Mouse (Mus musculus) neural tube, embryonic 14.5 days (tissue): ENCODE results near the gene Hist1h2ak. TPM values are rescaled to one million over a fixed set of nuclear protein-coding genes. Genes with fewer than 3 reads are reported as not detected.
"Not testable (repeated sequence)": the region's sequence is repeated elsewhere in the genome, so short reads cannot be mapped to it uniquely, and the experiment has no call there.

Experiments used
- ATAC-seq: fragments of 200-750 bp; cut with Nextera tagmentation; 2 replicates; pipeline ENCODE4 v1.8.0; 2017; ENCODE audit warnings: low read depth, mild to moderate bottlenecking, moderate TSS enrichment, moderate library complexity
- H3K27ac ChIP-seq: fragments of 300-500 bp; sonication (generic); 2 replicates; pipeline ENCODE4 v1.5.1; 2014; ENCODE audit warnings: low read depth, mild to moderate bottlenecking, control low read depth, low read length, moderate library complexity, mixed read lengths
- H3K27me3 ChIP-seq: fragments of 300-500 bp; sonication (generic); 2 replicates; pipeline ENCODE4 v1.6.1; 2014; ENCODE audit warnings: low read length; ENCODE audit not compliant: control insufficient read depth, insufficient read depth
- H3K36me3 ChIP-seq: fragments of 300-500 bp; sonication (generic); 2 replicates; pipeline ENCODE4 v1.6.1; 2014; ENCODE audit warnings: low read length, mixed read lengths; ENCODE audit not compliant: control insufficient read depth, insufficient read depth
- H3K4me1 ChIP-seq: fragments of 300-500 bp; sonication (generic); 2 replicates; pipeline ENCODE4 v1.6.1; 2014; ENCODE audit warnings: low read length; ENCODE audit not compliant: control insufficient read depth, insufficient read depth
- H3K4me2 ChIP-seq: fragments of 300-500 bp; sonication (generic); 2 replicates; pipeline ENCODE4 v1.6.1; 2014; ENCODE audit warnings: mild to moderate bottlenecking, low read depth, low read length, control low read depth
- H3K4me3 ChIP-seq: fragments of 300-500 bp; sonication (generic); 2 replicates; pipeline ENCODE4 v1.5.1; 2014; ENCODE audit warnings: low read depth, low read length, control low read depth, mixed read lengths
- H3K9ac ChIP-seq: fragments of 300-500 bp; sonication (generic); replicated peaks from 2 replicates; pipeline ENCODE4 v1.6.1; 2014; ENCODE audit warnings: low read depth, mild to moderate bottlenecking, control low read depth, low read length, mixed read lengths
- H3K9me3 ChIP-seq: fragments of 300-500 bp; sonication (generic); 2 replicates; pipeline ENCODE4 v1.6.1; 2016; ENCODE audit warnings: low read length; ENCODE audit not compliant: control insufficient read depth
- WGBS: fragments of 180-500 bp; shearing (Covaris S2); extraction: QIAGEN DNeasy Blood & Tissue Kit; methylation state at CpG from one replicate; pipeline ENCODE4 v1.1.7; 2014; 5-methylcytosine and 5-hydroxymethylcytosine counted together
- polyA plus RNA-seq: library from polyadenylated mRNA; unstranded; fragments of >200 nt; fragmentation: Nextera tagmentation; extraction: Ambion mirVana; gene quantifications from 2 replicates; pipeline ENCODE4 v1.2.1, GENCODE M21; 2014

Hist1h2ak gene
- polyA plus RNA-seq, 1 experiment from 2014 or later, result 1.4 TPM

- H3K27ac ChIP-seq, result no peak overlapping the region
- peak overlapping the region; percentile 54; the same call in 1 of the 2 replicates for H3K4me2 ChIP-seq
- no peak overlapping the region for H3K9ac ChIP-seq
- 27% methylated on average over 5 of the region's 5 CpGs for WGBS
- no peak for ATAC-seq
- no peaks in the 10 kb centered on the region for H3K36me3 ChIP-seq
- H3K27me3 ChIP-seq, result no peaks in the 10 kb centered on the region
- no peak overlapping the region for H3K4me3 ChIP-seq
- no peaks in the 10 kb centered on the region for H3K9me3 ChIP-seq
- peaks cover 14% of the 10 kb centered on the region for H3K4me1 ChIP-seq
Measured at GRCm38 (mm10) chr13:21722993-21723836, 30.4 kb downstream of the Hist1h2ak start.

- Histone ChIP-seq H3K27me3 (no peaks in the 10 kb centered on the region), H3K4me3 (peak overlapping the region; percentile 37), H3K9me3 (no peaks in the 10 kb centered on the region), H3K27ac (peak overlapping the region; percentile 73; the same call in 1 of the 2 replicates), H3K36me3 (no peaks in the 10 kb centered on the region), H3K4me2 (peak overlapping the region; percentile 54), H3K9ac (peak overlapping the region; percentile 41; the same call in 1 of the 2 replicates), H3K4me1 (peaks cover 17% of the 10 kb centered on the region)
- 2% methylated on average over 9 of the region's 11 CpGs for WGBS
- peak; percentile 29 for ATAC-seq
Measured at GRCm38 (mm10) chr13:21722373-21722925, 31.2 kb downstream of the Hist1h2ak start.

- H3K9ac ChIP-seq, result peak within 1 kb of the TSS; percentile 41; the same call in 1 of the 2 replicates
- H3K4me3 ChIP-seq, result peak within 1 kb of the TSS; percentile 37
- ATAC-seq, result peak; percentile 97
- not testable (repeated sequence) for H3K36me3 ChIP-seq, H3K27me3 ChIP-seq, H3K9me3 ChIP-seq
- peak within 1 kb of the TSS; percentile 54 for H3K4me2 ChIP-seq
- H3K4me1 ChIP-seq, result peaks cover 17% of the 10 kb centered on the region
- H3K27ac ChIP-seq, result peak within 1 kb of the TSS; percentile 73
- WGBS, result under 1% methylated on average over 22 of the region's 37 CpGs
Measured at GRCm38 (mm10) chr13:21721757-21722372, 31.8 kb downstream of the Hist1h2ak start, which contains the start of gene Hist1h2bm. Hist1h2bm (plus strand) TSS chr13:21722044.

GRCm38 (mm10) chr13:21721107-21721756 lies 32.4 kb downstream of the Hist1h2ak start:
- peak overlapping the region; percentile 55 for H3K27ac ChIP-seq
- H3K4me1 ChIP-seq, result peaks cover 17% of the 10 kb centered on the region
- not testable (repeated sequence) for H3K36me3 ChIP-seq, H3K9me3 ChIP-seq, H3K27me3 ChIP-seq, H3K9ac ChIP-seq
- H3K4me2 ChIP-seq, result peak overlapping the region; percentile 54
- peak; percentile 7 for ATAC-seq
- WGBS, result under 1% methylated on average over 19 of the region's 44 CpGs
- peak overlapping the region; percentile 37 for H3K4me3 ChIP-seq

- Histone ChIP-seq H3K27me3 (no peaks in the 10 kb centered on the region), H3K4me3 (peak overlapping the region; percentile 30), H3K27ac (peak overlapping the region; percentile 16; the same call in 1 of the 2 replicates), H3K4me1 (peaks cover 24% of the 10 kb centered on the region), H3K4me2 (peak overlapping the region; percentile 76), H3K36me3 (no peaks in the 10 kb centered on the region), H3K9me3 (no peaks in the 10 kb centered on the region), H3K9ac (peak overlapping the region; percentile 41)
- 64% methylated on average over 4 of the region's 4 CpGs for WGBS
- ATAC-seq, result no peak
Measured at GRCm38 (mm10) chr13:21718381-21719080, 35.1 kb downstream of the Hist1h2ak start.

- under 1% methylated on average over 21 of the region's 56 CpGs for WGBS
- H3K9me3 ChIP-seq, H3K27me3 ChIP-seq, H3K36me3 ChIP-seq: not testable (repeated sequence)
- H3K4me3 ChIP-seq, result peak within 1 kb of the TSS; percentile 37
- H3K4me2 ChIP-seq, result peak within 1 kb of the TSS; percentile 76
- H3K4me1 ChIP-seq, result peaks cover 23% of the 10 kb centered on the region
- peak; percentile 42 for ATAC-seq
- peak within 1 kb of the TSS; percentile 92 for H3K27ac ChIP-seq
- H3K9ac ChIP-seq, result peak within 1 kb of the TSS; percentile 41
Measured at GRCm38 (mm10) chr13:21717397-21718357, 36.0 kb downstream of the Hist1h2ak start, which contains the start of gene Hist1h3h. Hist1h3h (plus strand) TSS chr13:21717659.

GRCm38 (mm10) chr13:21716540-21717391 lies 36.9 kb downstream of the Hist1h2ak start:
- H3K27me3 ChIP-seq, H3K36me3 ChIP-seq, H3K9me3 ChIP-seq: not testable (repeated sequence)
- peak overlapping the region; percentile 92 for H3K27ac ChIP-seq
- 0% methylated on average over 9 of the region's 38 CpGs for WGBS
- ATAC-seq, result peak; percentile 10
- H3K4me1 ChIP-seq, result peaks cover 20% of the 10 kb centered on the region
- peak overlapping the region; percentile 76 for H3K4me2 ChIP-seq
- H3K4me3 ChIP-seq, result peak overlapping the region; percentile 37
- H3K9ac ChIP-seq, result peak overlapping the region; percentile 17
